Mouse (Mus musculus) embryonic stem cell, embryonic (primary cell): ENCODE data around the gene Hmg20a.
"Not testable (repeated sequence)": the region's sequence is repeated elsewhere in the genome, so short reads cannot be mapped to it uniquely, and the experiment has no call there.

Experiments used
- CTCF ChIA-PET, 4 experiments: fragments of 300-600 bp in 2 of 4; fragments of 350-600 bp in 2 of 4; sonication (Branson Sonifier 250); formaldehyde crosslinking; loops; one replicate each; lab custom pipeline; 2022; ENCODE audit warnings: inconsistent platforms in 2 of 4; lab: Charles Lee
- POLR2A ChIA-PET, 4 experiments: fragments of 300-600 bp in 2 of 4; fragments of 350-600 bp in 2 of 4; sonication (Branson Sonifier 250); formaldehyde crosslinking; loops; one replicate each; lab custom pipeline; 2022; ENCODE audit warnings: antibody characterized with exemption in 4 of 4, inconsistent platforms in 1 of 4; lab: Charles Lee

Hmg20a gene

GRCm38 (mm10) chr9:56420892-56421601 lies 2.6 kb downstream of the Hmg20a start:
- ChIA-PET CTCF (interaction anchor here in 1 of 4 experiments (0.9 kb wide), 1 partner anchor 114 kb away, joined by 3 read pairs; no protein-coding TSS in a partner anchor), POLR2A (no interaction called here)

DNA sequence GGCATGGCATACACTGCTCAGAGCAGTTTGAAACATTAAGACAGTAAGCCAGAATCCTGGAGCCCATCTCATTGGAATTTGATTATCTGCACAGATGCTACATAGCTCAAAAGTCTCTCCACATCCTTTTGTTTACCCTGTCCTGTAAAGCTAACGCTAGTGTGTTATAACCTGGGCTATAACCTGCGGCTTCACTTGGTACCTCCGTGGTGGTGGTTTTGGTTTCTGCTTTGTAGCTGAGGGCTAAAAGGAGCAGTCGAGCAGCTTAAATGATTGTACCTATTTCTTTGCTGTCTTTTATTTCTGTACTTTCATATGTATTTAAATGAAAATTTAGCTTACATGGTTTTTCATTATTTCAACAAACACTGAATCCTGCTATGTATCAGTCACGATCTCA lies 3.6 kb downstream of the Hmg20a start:
- CTCF ChIA-PET = interaction anchor here in 3 of 4 experiments (0.6 to 1.4 kb wide), 4 partner anchors 113 to 1289 kb away, joined by 3 to 6 read pairs (median 4); no protein-coding TSS in a partner anchor
- POLR2A ChIA-PET = interaction anchor here in 2 of 4 experiments (0.6 to 1.1 kb wide), 6 partner anchors 11 to 243 kb away, joined by 3 read pairs; no protein-coding TSS in a partner anchor

DNA sequence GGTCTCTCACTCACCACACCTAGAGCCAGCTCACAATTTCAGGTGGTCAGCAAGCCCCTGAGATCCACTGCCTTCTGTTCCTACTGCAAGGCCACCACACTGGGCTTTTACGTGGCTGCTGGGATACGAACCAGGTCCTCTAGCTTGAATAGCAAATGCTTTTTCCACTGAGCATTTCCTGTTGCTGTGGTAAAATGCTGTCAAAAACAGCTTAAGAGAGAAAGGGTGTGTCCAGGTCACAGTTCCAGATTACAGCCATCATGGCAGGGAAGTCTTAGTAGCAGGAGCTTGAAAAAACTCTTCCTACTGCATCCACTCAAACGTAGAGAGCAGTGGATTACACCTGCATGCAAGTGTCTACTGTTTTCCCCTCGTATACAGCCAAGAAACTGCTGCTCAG lies 6.5 kb downstream of the Hmg20a start:
- POLR2A ChIA-PET = interaction anchor here in 1 of 4 experiments (0.8 kb wide), 1 partner anchor 16 kb away, joined by 4 read pairs; no protein-coding TSS in a partner anchor
- CTCF ChIA-PET = no interaction called here

DNA sequence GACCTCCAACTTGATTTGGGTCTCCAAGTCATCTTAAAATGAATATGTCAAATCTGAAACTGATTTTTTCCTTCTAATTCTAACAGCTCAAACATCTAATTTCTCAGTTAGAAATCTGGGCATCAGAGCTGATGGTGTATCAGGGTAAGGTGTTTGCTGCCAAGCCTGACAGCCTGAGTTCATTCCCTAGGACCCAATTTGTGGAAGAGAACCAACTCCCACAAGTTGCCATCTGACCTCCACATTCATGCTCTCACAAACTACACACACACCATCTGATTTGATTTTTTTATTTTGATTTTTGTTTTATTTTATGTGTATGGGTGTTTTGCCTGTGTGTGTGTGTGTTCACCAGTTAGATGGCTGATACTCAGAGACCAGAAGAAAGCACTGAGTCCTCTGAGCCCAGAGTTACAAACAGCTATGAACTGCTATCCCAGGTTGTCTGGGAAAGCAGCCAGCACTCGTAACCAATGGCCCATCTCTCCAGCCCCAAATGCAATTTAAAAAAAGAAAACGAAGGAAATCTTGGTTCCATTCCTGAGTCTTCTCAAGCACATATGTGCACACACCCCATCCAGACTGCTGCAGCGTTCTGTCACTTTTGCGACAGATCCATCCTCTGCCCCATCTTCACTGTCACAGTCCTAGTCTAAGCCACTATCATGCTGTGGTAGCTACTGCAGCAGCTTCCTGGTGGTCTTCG lies 17.6 kb downstream of the Hmg20a start:
- POLR2A ChIA-PET = interaction anchor here in 3 of 4 experiments (0.5 to 1.5 kb wide), 6 partner anchors 18 to 117 kb away, joined by 3 to 4 read pairs (median 3); partner anchors contain the start of genes Hmg20a (in 1 of the 3) and Peak1 (in 1 of the 3)
- CTCF ChIA-PET = interaction anchor here in 3 of 4 experiments (0.6 to 1.5 kb wide), 4 partner anchors 19 to 948 kb away, joined by 3 to 4 read pairs (median 4); no protein-coding TSS in a partner anchor

GRCm38 (mm10) chr9:56437300-56437892 lies 19.0 kb downstream of the Hmg20a start:
- POLR2A ChIA-PET = interaction anchor here in 1 of 4 experiments (0.6 kb wide), 1 partner anchor 192 kb away, joined by 3 read pairs; no protein-coding TSS in a partner anchor
- CTCF ChIA-PET = not testable (repeated sequence)

DNA sequence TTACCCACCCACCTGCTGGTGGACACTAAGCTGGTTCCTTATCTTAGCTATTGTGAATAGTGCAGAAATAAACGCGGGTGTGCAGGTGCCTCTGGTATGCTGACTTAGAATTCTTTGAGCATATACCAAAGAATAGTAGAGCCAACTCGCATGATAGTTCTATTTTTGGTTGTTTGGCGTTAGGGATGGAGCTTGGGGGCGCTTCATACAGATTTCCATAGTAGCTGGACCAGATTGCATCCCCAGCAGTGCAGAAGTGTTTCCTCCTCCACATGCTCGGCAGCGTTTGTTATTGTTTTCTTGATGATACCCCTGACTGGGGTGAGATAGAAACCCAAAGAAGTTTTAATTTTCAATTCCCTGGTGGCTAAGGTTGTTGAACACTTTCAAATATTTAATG lies 21.3 kb downstream of the Hmg20a start:
- ChIA-PET POLR2A (interaction anchor here in 1 of 4 experiments (1.4 kb wide), 1 partner anchor 22 kb away, joined by 4 read pairs; the partner anchor contains the start of genes Hmg20a and Peak1), CTCF (no interaction called here)

DNA sequence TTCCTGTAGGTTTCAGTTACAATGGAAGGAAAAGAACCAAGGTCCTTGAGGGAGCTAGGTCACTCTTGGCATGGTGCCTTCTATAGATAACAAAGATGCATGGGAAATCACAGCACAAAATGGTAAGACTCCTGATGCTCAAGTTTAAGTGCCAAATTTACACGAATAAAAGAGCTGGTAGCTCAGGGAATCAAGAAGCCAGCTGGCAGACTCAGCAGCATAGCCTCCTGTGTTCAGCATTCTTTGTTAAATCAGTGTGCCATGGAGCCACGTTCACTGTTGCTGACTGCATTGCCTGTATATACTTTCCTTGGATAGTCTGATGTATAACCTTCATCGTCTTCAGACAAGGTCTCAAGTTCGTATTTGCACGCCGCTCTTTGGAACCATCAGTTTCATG lies 33.2 kb downstream of the Hmg20a start:
- ChIA-PET POLR2A (interaction anchor here in 2 of 4 experiments (0.6 to 0.7 kb wide), 3 partner anchors 362 to 899 kb away, joined by 3 to 4 read pairs (median 3); partner anchors contain the start of gene Pstpip1 (in 1 of the 2)), CTCF (no interaction called here)

- ChIA-PET POLR2A (interaction anchor here in 2 of 4 experiments (0.6 to 1.7 kb wide), 3 partner anchors 10 to 350 kb away, joined by 3 to 5 read pairs (median 3); no protein-coding TSS in a partner anchor), CTCF (interaction anchor here in 1 of 4 experiments (0.6 to 0.7 kb wide), 2 partner anchors 937 to 1806 kb away, joined by 3 read pairs; no protein-coding TSS in a partner anchor)
Observed at GRCm38 (mm10) chr9:56453038-56453815, 34.8 kb downstream of the Hmg20a start.

DNA sequence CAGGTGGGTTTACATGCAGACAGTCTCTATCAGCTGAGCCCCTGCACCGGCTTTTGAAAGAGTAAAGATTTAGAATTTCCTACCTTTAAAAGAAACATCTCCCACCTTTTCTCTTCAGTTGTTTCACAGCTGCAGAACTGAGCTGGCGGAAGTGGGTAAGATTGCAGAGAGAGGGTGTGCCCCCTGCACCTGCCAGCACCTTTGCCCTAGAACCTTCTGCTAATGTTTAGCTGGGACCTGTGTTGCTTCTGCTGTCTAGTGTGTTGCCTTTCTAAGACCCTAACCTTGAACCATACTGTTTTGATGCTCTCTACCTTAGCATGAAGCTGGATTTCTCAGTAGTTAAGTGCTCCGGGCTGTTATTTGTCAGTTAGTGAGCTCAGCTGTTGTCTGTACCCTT lies 38.0 kb downstream of the Hmg20a start:
- ChIA-PET POLR2A (interaction anchor here in 1 of 4 experiments (0.7 to 1.4 kb wide), 4 partner anchors 10 to 49 kb away, joined by 3 to 6 read pairs (median 4); no protein-coding TSS in a partner anchor), CTCF (interaction anchor here in 1 of 4 experiments (1.2 kb wide), 1 partner anchor 79 kb away, joined by 4 read pairs; no protein-coding TSS in a partner anchor)

GRCm38 (mm10) chr9:56460987-56461386 lies 42.6 kb downstream of the Hmg20a start:
- CTCF ChIA-PET = interaction anchor here in 2 of 4 experiments (0.5 to 0.6 kb wide), 2 partner anchors 58 to 149 kb away, joined by 3 read pairs; no protein-coding TSS in a partner anchor
- POLR2A ChIA-PET = interaction anchor here in 2 of 4 experiments (0.8 to 1.0 kb wide), 2 partner anchors 42 to 74 kb away, joined by 3 to 4 read pairs; no protein-coding TSS in a partner anchor

- ChIA-PET CTCF (no interaction called here), POLR2A (interaction anchor here in 1 of 4 experiments (0.8 kb wide), 1 partner anchor 9 kb away, joined by 5 read pairs; no protein-coding TSS in a partner anchor)
Observed at GRCm38 (mm10) chr9:56462606-56463005, 44.2 kb downstream of the Hmg20a start.

GRCm38 (mm10) chr9:56463046-56463445 lies 44.6 kb downstream of the Hmg20a start:
- ChIA-PET POLR2A (interaction anchor here in 1 of 4 experiments (0.8 kb wide), 1 partner anchor 9 kb away, joined by 5 read pairs; no protein-coding TSS in a partner anchor), CTCF (no interaction called here)

DNA sequence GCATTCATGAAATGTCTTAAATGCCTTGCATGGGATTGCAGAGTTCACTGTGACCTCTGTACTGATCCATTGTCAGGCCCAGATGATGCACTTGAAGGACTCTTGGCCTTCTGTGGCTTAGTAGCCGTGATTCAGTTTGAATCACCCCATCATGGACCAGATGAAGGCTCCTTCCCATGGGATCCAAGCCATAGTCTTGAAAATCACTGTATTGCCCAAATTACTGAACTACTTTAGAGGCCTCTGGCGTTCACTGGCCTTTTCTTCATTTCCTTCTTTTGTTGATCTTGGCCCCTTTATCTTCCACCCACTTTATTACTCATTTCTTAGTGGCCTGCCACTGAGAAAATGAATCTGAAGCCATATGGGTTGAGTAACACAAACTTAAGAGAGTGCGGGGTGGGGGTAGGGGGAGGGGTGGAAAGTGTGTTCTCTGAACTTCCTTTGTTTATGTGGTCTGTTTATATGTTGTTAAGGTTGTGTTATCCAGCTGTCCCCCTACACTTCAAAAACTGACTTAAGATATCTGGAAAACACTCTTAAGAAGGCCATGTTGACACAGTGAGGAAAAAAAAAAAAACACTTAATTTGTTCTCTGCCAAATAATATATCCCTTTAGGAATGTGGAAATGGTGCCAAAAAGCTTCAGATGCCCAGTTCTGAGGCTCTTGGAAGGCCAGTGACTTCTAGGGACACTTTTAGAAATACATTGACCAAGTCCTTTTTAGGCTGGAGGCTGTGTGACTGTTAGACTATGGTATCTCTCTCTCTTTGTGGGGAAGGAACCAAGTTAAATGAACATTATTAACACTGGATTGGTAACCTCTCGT lies 45.5 kb downstream of the Hmg20a start:
- ChIA-PET POLR2A (interaction anchor here in 2 of 4 experiments (0.7 to 1.3 kb wide), 3 partner anchors 11 to 46 kb away, joined by 3 to 4 read pairs (median 3); partner anchors contain the start of genes Hmg20a (in 1 of the 2) and Peak1 (in 1 of the 2)), CTCF (interaction anchor here in 1 of 4 experiments (0.6 kb wide), 1 partner anchor 487 kb away, joined by 3 read pairs; the partner anchor contains the start of gene Snupn)

DNA sequence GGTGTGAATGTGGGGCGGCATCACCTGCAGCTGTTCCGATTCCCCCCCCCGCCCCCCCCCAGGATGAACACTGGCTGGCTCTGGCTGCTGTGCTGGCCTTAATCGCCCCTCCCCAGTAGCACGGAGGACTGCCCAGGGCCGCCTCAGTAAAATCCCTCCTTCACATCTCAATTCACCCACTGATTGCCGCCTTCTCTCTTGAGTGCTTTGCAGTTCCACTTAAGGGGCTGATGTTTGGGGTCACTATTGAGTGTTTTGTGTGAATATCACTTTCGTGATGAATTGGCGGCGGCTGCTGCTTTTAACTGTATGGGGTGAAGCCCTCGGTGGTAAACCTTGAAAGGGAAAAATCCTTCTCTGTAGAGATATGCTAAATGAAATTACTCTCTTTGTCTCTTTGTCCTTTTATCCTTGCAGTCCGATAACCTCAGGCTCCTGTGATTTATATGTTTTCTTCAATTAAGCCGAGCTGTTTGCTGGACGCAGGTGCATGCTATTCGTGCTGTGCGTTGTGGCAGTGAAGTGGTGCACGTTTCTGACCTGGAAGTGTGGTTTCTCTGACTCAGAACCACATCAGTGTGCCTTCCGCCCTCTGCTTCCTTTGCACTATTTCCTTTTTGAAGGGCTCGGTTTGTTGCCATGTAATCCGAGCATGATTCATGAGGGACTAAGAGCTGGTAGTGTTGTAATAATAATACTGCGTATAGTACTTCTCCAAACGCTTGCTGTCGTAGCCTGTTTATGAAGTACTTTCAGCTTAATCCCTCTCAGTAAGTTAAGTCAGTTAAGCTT lies 46.6 kb downstream of the Hmg20a start:
- POLR2A ChIA-PET = interaction anchor here in 2 of 4 experiments (0.7 to 1.3 kb wide), 2 partner anchors 45 to 47 kb away, joined by 3 to 4 read pairs; partner anchors contain the start of genes Hmg20a (in 1 of the 2) and Peak1 (in 1 of the 2)
- CTCF ChIA-PET = interaction anchor here in 2 of 4 experiments (0.6 to 0.7 kb wide), 2 partner anchors 356 to 486 kb away, joined by 3 read pairs; partner anchors contain the start of gene Snupn (in 1 of the 2)

GRCm38 (mm10) chr9:56466251-56466650 lies 47.8 kb downstream of the Hmg20a start:
- CTCF ChIA-PET = no interaction called here
- POLR2A ChIA-PET = no interaction called here
